In genomic region chr19:31425199-31425598, GRCm38 (mm10) we compare ENCODE assay signal across 17 mouse cellular contexts.
DNase-seq lines count a peak whose midpoint lies in the region; ATAC-seq lines count a peak whose summit lies in the region.
"Had no signal": no experiment of that assay in that cellular context is flagged by ENCODE, and none has a peak within 500 bp of the region (broad histone marks: within the 10 kb centered on the region; RNA-seq: fewer than 3 reads in every experiment).

No protein-coding gene starts in this region.

- no peaks in the 10 kb centered on the region for H3K27me3 ChIP-seq in limb, embryonic 12.5 days
- H3K27me3 ChIP-seq in limb, embryonic 10.5 days (ENCODE audit: low read depth, poor library complexity, severe bottlenecking), result no peaks in the 10 kb centered on the region
- H3K27me3 ChIP-seq in embryonic facial prominence, embryonic 13.5 days, result no peaks in the 10 kb centered on the region
- no peaks in the 10 kb centered on the region for H3K27me3 ChIP-seq in midbrain, embryonic 13.5 days
- H3K27me3 ChIP-seq: liver, embryonic 13.5 days had no signal

- WGBS in limb, embryonic 12.5 days, result 68% methylated on average over 9 of the region's 9 CpGs
- 85% methylated on average over 9 of the region's 9 CpGs for WGBS in limb, embryonic 10.5 days
- WGBS in embryonic facial prominence, embryonic 13.5 days, result 37% methylated on average over 9 of the region's 9 CpGs
- WGBS in midbrain, embryonic 13.5 days, result 54% methylated on average over 9 of the region's 9 CpGs

- no peak overlapping the region for H3K9ac ChIP-seq in limb, embryonic 12.5 days (replicated peaks)
- no peak overlapping the region for H3K9ac ChIP-seq in embryonic facial prominence, embryonic 13.5 days
- H3K9ac ChIP-seq in midbrain, embryonic 13.5 days (replicated peaks), result no peak overlapping the region
- H3K9ac ChIP-seq: liver, embryonic 13.5 days had no signal

- peaks cover 9% of the 10 kb centered on the region for H3K4me1 ChIP-seq in limb, embryonic 12.5 days (replicated peaks)
- no peaks in the 10 kb centered on the region for H3K4me1 ChIP-seq in limb, embryonic 10.5 days
- H3K4me1 ChIP-seq in embryonic facial prominence, embryonic 13.5 days, result peaks cover 19% of the 10 kb centered on the region
- H3K4me1 ChIP-seq in midbrain, embryonic 13.5 days (replicated peaks), result peaks cover 6% of the 10 kb centered on the region; the same call in 1 of the 2 replicates
- H3K4me1 ChIP-seq: liver, embryonic 13.5 days had no signal

- no peaks in the 10 kb centered on the region for H3K36me3 ChIP-seq in limb, embryonic 12.5 days
- H3K36me3 ChIP-seq in limb, embryonic 10.5 days, result no peaks in the 10 kb centered on the region
- H3K36me3 ChIP-seq in embryonic facial prominence, embryonic 13.5 days, result no peaks in the 10 kb centered on the region
- H3K36me3 ChIP-seq in midbrain, embryonic 13.5 days, result no peaks in the 10 kb centered on the region
- H3K36me3 ChIP-seq: liver, embryonic 13.5 days had no signal

- H3K9me3 ChIP-seq in limb, embryonic 12.5 days, result no peaks in the 10 kb centered on the region; the same call in 1 of the 2 replicates
- H3K9me3 ChIP-seq in limb, embryonic 10.5 days (replicated peaks), result no peaks in the 10 kb centered on the region
- H3K9me3 ChIP-seq in embryonic facial prominence, embryonic 13.5 days, result no peaks in the 10 kb centered on the region
- H3K9me3 ChIP-seq in midbrain, embryonic 13.5 days, result no peaks in the 10 kb centered on the region
- H3K9me3 ChIP-seq: liver, embryonic 13.5 days had no signal

- no peak overlapping the region for H3K4me2 ChIP-seq in limb, embryonic 12.5 days
- H3K4me2 ChIP-seq in embryonic facial prominence, embryonic 13.5 days, result peak overlapping the region; percentile 28; the same call in 1 of the 2 replicates
- peak overlapping the region; percentile 12; the same call in 1 of the 2 replicates for H3K4me2 ChIP-seq in midbrain, embryonic 13.5 days (replicated peaks)
- H3K4me2 ChIP-seq: liver, embryonic 13.5 days had no signal

- 0 out of 2 replicates have a peak overlapping the region, but pooled peaks have one; percentile 41 for H3K27ac ChIP-seq in limb, embryonic 12.5 days
- no peak overlapping the region for H3K27ac ChIP-seq in limb, embryonic 10.5 days
- no peak overlapping the region for H3K27ac ChIP-seq in embryonic facial prominence, embryonic 13.5 days
- no peak overlapping the region for H3K27ac ChIP-seq in midbrain, embryonic 13.5 days
- H3K27ac ChIP-seq: liver, embryonic 13.5 days; stomach, postnatal 0 days had no signal

- H3K4me3 ChIP-seq in limb, embryonic 12.5 days (replicated peaks), result no peak overlapping the region
- no peak overlapping the region for H3K4me3 ChIP-seq in limb, embryonic 10.5 days
- no peak overlapping the region for H3K4me3 ChIP-seq in embryonic facial prominence, embryonic 13.5 days
- H3K4me3 ChIP-seq in midbrain, embryonic 13.5 days (replicated peaks), result no peak overlapping the region
- H3K4me3 ChIP-seq: liver, embryonic 13.5 days had no signal

- no peak for DNase-seq in limb, embryonic 10.5 days (ENCODE audit: low spot score)
- peak; percentile 37 for DNase-seq in retina, embryonic 14.5 days (ENCODE audit: low spot score)
- no peak for DNase-seq in cerebellum, postnatal 36 days
- no peak for DNase-seq in left cerebral cortex, postnatal 14 days (ENCODE audit: low spot score in 2 of 2)
- DNase-seq: cerebellum, adult 9-11 months; gastrocnemius, postnatal 14 days; kidney, adult 9 months; kidney, postnatal 4 days; liver, embryonic 13.5 days; right cerebral cortex, postnatal 25 days; thymus, postnatal 4 days had no signal

- ATAC-seq in limb, embryonic 12.5 days (ENCODE audit: insufficient number of reproducible peaks, insufficient read depth, low FRiP score, low TSS enrichment, low read depth), result no peak
- ATAC-seq in embryonic facial prominence, embryonic 13.5 days (ENCODE audit: insufficient number of reproducible peaks, insufficient read depth, low FRiP score, low TSS enrichment, low read depth), result no peak
- peak; percentile 27; the same call in 1 of the 2 replicates for ATAC-seq in midbrain, embryonic 13.5 days
- ATAC-seq: inflammation-experienced regulatory T-cells, adult 6 months; lung, postnatal 0 days had no signal

- intact Hi-C loops in left cerebral cortex, postnatal 14 days (cut with DNase I), result no loop called here
